Mouse (Mus musculus): ENCODE results near the gene Fgf2.

DNA sequence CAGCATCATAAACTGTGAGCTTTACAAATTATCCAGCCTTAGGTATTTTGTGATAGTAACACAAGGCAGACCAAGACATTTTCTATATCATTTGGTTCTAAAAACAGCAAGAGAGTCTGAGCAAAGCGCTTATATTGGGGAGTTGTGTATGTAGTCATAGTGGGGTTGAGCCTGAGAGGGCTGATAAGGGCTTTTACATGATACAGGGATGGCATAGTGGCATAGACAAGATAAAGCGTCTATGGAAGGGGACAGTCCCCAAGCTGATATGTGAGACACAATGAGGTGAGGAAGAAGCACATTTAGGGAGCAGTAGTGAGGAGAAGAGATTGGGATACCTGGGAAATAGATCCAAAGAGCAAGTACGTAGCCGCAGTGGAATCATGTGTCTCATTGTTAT, 14.1 kb upstream of the Fgf2 start:
- TF ChIP-seq CTCF (IDR thresholded peaks at IDR 0.05; ENCODE audit: insufficient read depth, low read depth, low read length) (no peak), POLR2A (IDR thresholded peaks at IDR 0.05; ENCODE audit: insufficient read depth, low read depth, low read length) (no peak)
